Mouse (Mus musculus) embryonic facial prominence, embryonic 14.5 days (tissue): ENCODE data around the gene Commd3. TPM values are rescaled to one million over a fixed set of nuclear protein-coding genes. Genes with fewer than 3 reads are reported as not detected.
A peak's percentile ranks its signal among the peaks of the same experiment; 100 is the strongest.

Experiments
- ATAC-seq: fragments of 200-750 bp; cut with Nextera tagmentation; 2 replicates; pipeline ENCODE4 v1.8.0; 2017; ENCODE audit warnings: low read depth, moderate number of reproducible peaks, moderate TSS enrichment
- DNase-seq: peaks from one replicate; pipeline ENCODE4 v3.0.0-alpha.2; 2015; ENCODE audit warnings: low spot score
- H3K27ac ChIP-seq: fragments of 300-500 bp; sonication (generic); replicated peaks from 2 replicates; pipeline ENCODE4 v1.5.1; 2014; ENCODE audit warnings: low read depth, mild to moderate bottlenecking, low read length, moderate library complexity
- H3K27me3 ChIP-seq: fragments of 300-500 bp; sonication (generic); replicated peaks from 2 replicates; pipeline ENCODE4 v1.6.1; 2014; ENCODE audit warnings: low read length; ENCODE audit not compliant: control insufficient read depth, insufficient read depth
- H3K36me3 ChIP-seq: fragments of 300-500 bp; sonication (generic); 2 replicates; pipeline ENCODE4 v1.6.1; 2014; ENCODE audit warnings: low read length, mixed read lengths; ENCODE audit not compliant: control insufficient read depth, insufficient read depth
- H3K4me1 ChIP-seq: fragments of 300-500 bp; sonication (generic); 2 replicates; pipeline ENCODE4 v1.6.1; 2014; ENCODE audit warnings: antibody characterized with exemption, low read length; ENCODE audit not compliant: control insufficient read depth, insufficient read depth
- H3K4me2 ChIP-seq: fragments of 300-500 bp; sonication (generic); 2 replicates; pipeline ENCODE4 v1.6.1; 2014; ENCODE audit warnings: low read depth, mild to moderate bottlenecking, low read length, moderate library complexity, mixed read lengths
- H3K4me3 ChIP-seq: fragments of 300-500 bp; sonication (generic); 2 replicates; pipeline ENCODE4 v1.5.1; 2014; ENCODE audit warnings: low read depth, mild to moderate bottlenecking, low read length
- H3K9ac ChIP-seq: fragments of 300-500 bp; sonication (generic); 2 replicates; pipeline ENCODE4 v1.6.1; 2014; ENCODE audit warnings: low read depth, mild to moderate bottlenecking, low read length, moderate library complexity, mixed read lengths
- H3K9me3 ChIP-seq: fragments of 300-500 bp; sonication (generic); 2 replicates; pipeline ENCODE4 v1.6.1; 2016; ENCODE audit warnings: low read length; ENCODE audit not compliant: control insufficient read depth
- WGBS: fragments of 180-500 bp; shearing (Covaris S2); extraction: QIAGEN DNeasy Blood & Tissue Kit; methylation state at CpG from one replicate; pipeline ENCODE4 v1.1.7; 2014; 5-methylcytosine and 5-hydroxymethylcytosine counted together
- polyA plus RNA-seq: library from polyadenylated mRNA; unstranded; fragments of >200 nt; fragmentation: Nextera tagmentation; extraction: Ambion mirVana; gene quantifications from 2 replicates; pipeline ENCODE4 v1.2.1, GENCODE M21; 2014

Commd3 gene
- polyA plus RNA-seq = 195 and 218 TPM in 2 replicates

DNA sequence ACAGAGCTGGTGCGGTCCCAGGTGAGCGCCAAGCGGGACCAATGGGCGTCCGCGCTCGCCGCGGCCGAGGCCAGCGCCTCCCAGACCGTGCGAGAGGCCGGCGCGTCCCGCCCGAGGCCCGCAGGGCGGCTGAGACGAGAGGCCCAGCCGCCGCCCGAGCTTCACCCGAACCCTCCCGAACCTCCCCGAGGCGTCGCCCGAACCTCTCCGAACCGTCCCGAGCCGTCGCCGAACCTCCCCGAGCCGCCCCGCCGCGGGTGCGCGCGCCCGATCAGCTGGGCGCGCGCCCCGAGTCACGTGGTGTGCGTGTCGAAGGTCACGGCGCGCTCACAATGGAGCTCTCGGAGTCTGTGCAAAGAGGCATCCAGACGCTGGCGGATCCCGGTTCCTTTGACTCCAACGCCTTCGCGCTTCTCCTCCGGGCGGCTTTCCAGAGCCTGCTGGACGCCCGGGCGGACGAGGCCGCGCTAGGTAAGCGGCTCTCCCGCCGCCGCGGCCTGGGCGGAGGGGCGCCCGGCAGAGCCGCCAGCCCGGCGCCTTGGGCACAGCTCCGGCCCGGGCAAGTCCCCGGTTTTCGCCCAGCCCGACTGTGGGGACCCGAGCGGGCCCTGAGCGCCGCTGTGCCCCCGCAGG is at the start of gene Commd3:
Commd3 (plus strand) TSS at position 252 of the 633 bp plus-strand sequence.
- H3K4me2 ChIP-seq = peak within 1 kb of the TSS; percentile 82
- DNase-seq (peak; percentile 94), ATAC-seq (peak; percentile 91)
- H3K9ac ChIP-seq = peak within 1 kb of the TSS; percentile 98
- 0% methylated on average over 24 of the region's 91 CpGs for WGBS
- H3K4me1 ChIP-seq = peaks cover 5% of the 10 kb centered on the region; the same call in 1 of the 2 replicates
- peak within 1 kb of the TSS; percentile 85 for H3K4me3 ChIP-seq
- peaks cover 5% of the 10 kb centered on the region; the same call in 1 of the 2 replicates for H3K27me3 ChIP-seq
- H3K9me3 ChIP-seq = no peaks in the 10 kb centered on the region
- no peaks in the 10 kb centered on the region for H3K36me3 ChIP-seq
- peak within 1 kb of the TSS; percentile 96 for H3K27ac ChIP-seq

GRCm38 (mm10) chr2:18623219-18623618 is 49.0 kb upstream of the Commd3 start:
- H3K4me2 ChIP-seq = no peak overlapping the region
- H3K9ac ChIP-seq = no peak overlapping the region
- H3K36me3 ChIP-seq = no peaks in the 10 kb centered on the region
- H3K4me3 ChIP-seq = no peak overlapping the region
- H3K27me3 ChIP-seq = no peaks in the 10 kb centered on the region
- H3K27ac ChIP-seq = no peak overlapping the region
- no peaks in the 10 kb centered on the region for H3K4me1 ChIP-seq
- H3K9me3 ChIP-seq = no peaks in the 10 kb centered on the region
- 58% methylated on average over 10 of the region's 10 CpGs for WGBS
- no peak for ATAC-seq
- no peak for DNase-seq

- no peak overlapping the region for H3K4me3 ChIP-seq
- no peak for DNase-seq
These were observed 41.6 kb upstream of the Commd3 start for GRCm38 (mm10) chr2:18630547-18630946.

GRCm38 (mm10) chr2:18635052-18635451 is 37.1 kb upstream of the Commd3 start:
- ATAC-seq (no peak), DNase-seq (peak; percentile 17)
- Histone ChIP-seq H3K4me3 (no peak overlapping the region), H3K27me3 (no peaks in the 10 kb centered on the region), H3K9ac (no peak overlapping the region), H3K36me3 (no peaks in the 10 kb centered on the region), H3K4me2 (no peak overlapping the region), H3K4me1 (no peaks in the 10 kb centered on the region), H3K9me3 (peaks cover 6% of the 10 kb centered on the region; the same call in 1 of the 2 replicates), H3K27ac (no peak overlapping the region)
- WGBS = 75% methylated on average over 8 of the region's 8 CpGs

More at GRCm38 (mm10) chr2:18630547-18630946, 41.6 kb upstream of the Commd3 start:
- Histone ChIP-seq H3K4me1 (no peaks in the 10 kb centered on the region), H3K36me3 (no peaks in the 10 kb centered on the region), H3K9me3 (no peaks in the 10 kb centered on the region), H3K27me3 (no peaks in the 10 kb centered on the region), H3K4me2 (no peak overlapping the region), H3K27ac (no peak overlapping the region), H3K9ac (no peak overlapping the region)
- ATAC-seq = no peak
- 76% methylated on average over 5 of the region's 5 CpGs for WGBS

GRCm38 (mm10) chr2:18648563-18648962 is 23.6 kb upstream of the Commd3 start:
- no peak for ATAC-seq
- WGBS = 87% methylated on average over 3 of the region's 4 CpGs
- H3K9ac ChIP-seq = no peak overlapping the region
- H3K4me3 ChIP-seq = no peak overlapping the region
- DNase-seq = no peak
- H3K36me3 ChIP-seq = no peaks in the 10 kb centered on the region
- no peaks in the 10 kb centered on the region for H3K9me3 ChIP-seq
- no peaks in the 10 kb centered on the region; the same call in 1 of the 2 replicates for H3K27me3 ChIP-seq
- H3K4me2 ChIP-seq = no peak overlapping the region
- no peak overlapping the region for H3K27ac ChIP-seq
- H3K4me1 ChIP-seq = no peaks in the 10 kb centered on the region

DNA sequence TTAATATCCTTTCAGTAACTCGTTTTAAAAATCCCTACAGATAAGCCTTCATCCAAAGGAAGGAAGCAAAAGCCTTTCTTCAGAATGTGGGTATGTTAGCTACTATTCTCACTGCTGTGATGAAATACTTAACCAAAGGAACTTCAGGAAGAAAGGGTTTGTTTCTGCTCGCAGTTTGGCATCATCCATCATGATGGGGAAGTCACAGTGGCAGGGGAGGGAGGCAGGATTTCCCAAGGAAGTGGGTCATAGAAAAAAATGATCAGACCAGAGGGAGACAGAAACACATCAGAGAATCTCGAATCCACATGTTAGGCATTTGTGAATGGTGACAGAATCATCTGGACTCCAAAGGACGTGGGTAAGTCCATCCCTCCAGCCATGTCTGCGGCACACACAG is 17.4 kb upstream of the Commd3 start:
- no peak overlapping the region for H3K4me2 ChIP-seq
- no peak overlapping the region for H3K27ac ChIP-seq
- no peaks in the 10 kb centered on the region for H3K9me3 ChIP-seq
- no peak overlapping the region for H3K4me3 ChIP-seq
- DNase-seq (no peak), ATAC-seq (no peak)
- H3K27me3 ChIP-seq = no peaks in the 10 kb centered on the region
- no peaks in the 10 kb centered on the region for H3K4me1 ChIP-seq
- no peaks in the 10 kb centered on the region for H3K36me3 ChIP-seq
- 67% methylated on average over 5 of the region's 5 CpGs for WGBS
- no peak overlapping the region for H3K9ac ChIP-seq

GRCm38 (mm10) chr2:18664003-18664402 is 8.2 kb upstream of the Commd3 start:
- no peak for DNase-seq
- no peaks in the 10 kb centered on the region for H3K9me3 ChIP-seq
- no peak overlapping the region for H3K4me3 ChIP-seq
- ATAC-seq = no peak
- H3K4me2 ChIP-seq = no peak overlapping the region
- 90% methylated on average over 3 of the region's 3 CpGs for WGBS
- H3K9ac ChIP-seq = no peak overlapping the region
- H3K27me3 ChIP-seq = no peaks in the 10 kb centered on the region
- no peaks in the 10 kb centered on the region for H3K4me1 ChIP-seq
- H3K36me3 ChIP-seq = no peaks in the 10 kb centered on the region
- no peak overlapping the region for H3K27ac ChIP-seq

GRCm38 (mm10) chr2:18671041-18671440 is 1.1 kb upstream of the Commd3 start:
- H3K4me3 ChIP-seq = no peak overlapping the region
- 33% methylated on average over 6 of the region's 6 CpGs for WGBS
- no peaks in the 10 kb centered on the region for H3K36me3 ChIP-seq
- H3K9ac ChIP-seq = no peak overlapping the region
- peaks cover 5% of the 10 kb centered on the region; the same call in 1 of the 2 replicates for H3K27me3 ChIP-seq
- peak overlapping the region; percentile 15; the same call in 1 of the 2 replicates for H3K4me2 ChIP-seq
- no peak for ATAC-seq
- no peaks in the 10 kb centered on the region for H3K9me3 ChIP-seq
- H3K4me1 ChIP-seq = peaks cover 5% of the 10 kb centered on the region; the same call in 1 of the 2 replicates
- no peak overlapping the region for H3K27ac ChIP-seq
- DNase-seq = peak; percentile 62

DNA sequence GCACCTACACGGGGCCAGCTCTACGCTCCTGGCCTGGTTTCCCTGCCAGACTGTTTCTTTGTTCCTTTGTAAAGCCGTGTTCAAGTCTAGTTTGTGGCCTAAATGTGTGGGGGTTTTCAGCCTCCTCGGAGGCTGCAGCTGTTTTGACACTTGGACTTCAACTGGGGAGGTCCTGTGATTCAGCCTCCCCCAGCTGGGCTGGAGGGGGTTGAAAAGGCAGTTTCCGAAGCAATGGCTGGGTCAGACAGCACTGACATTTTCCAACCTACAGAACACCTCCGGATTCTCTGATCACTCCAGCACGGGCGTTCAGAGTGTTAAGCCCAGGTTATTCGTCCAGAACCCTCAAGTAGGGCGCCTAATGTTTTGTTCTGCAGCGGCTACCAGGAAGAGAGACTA is 581 bp downstream of the Commd3 start:
- Histone ChIP-seq H3K27me3 (peaks cover 5% of the 10 kb centered on the region; the same call in 1 of the 2 replicates), H3K9ac (peak overlapping the region; percentile 98), H3K36me3 (no peaks in the 10 kb centered on the region), H3K4me1 (peaks cover 5% of the 10 kb centered on the region; the same call in 1 of the 2 replicates), H3K4me3 (peak overlapping the region; percentile 85), H3K4me2 (peak overlapping the region; percentile 82), H3K27ac (peak overlapping the region; percentile 96), H3K9me3 (no peaks in the 10 kb centered on the region)
- 0% methylated on average over 10 of the region's 11 CpGs for WGBS
- DNase-seq (peak; percentile 39), ATAC-seq (no peak)
